Mouse (Mus musculus) thymus, postnatal 25 days (tissue): ENCODE measurements around the gene Alyref.
"Not testable (repeated sequence)": the region's sequence is repeated elsewhere in the genome, so short reads cannot be mapped to it uniquely, and the experiment has no call there.

Experiments used
- DNase-seq: peaks from one replicate; pipeline ENCODE4 v3.0.0; 2022

Alyref gene

DNA sequence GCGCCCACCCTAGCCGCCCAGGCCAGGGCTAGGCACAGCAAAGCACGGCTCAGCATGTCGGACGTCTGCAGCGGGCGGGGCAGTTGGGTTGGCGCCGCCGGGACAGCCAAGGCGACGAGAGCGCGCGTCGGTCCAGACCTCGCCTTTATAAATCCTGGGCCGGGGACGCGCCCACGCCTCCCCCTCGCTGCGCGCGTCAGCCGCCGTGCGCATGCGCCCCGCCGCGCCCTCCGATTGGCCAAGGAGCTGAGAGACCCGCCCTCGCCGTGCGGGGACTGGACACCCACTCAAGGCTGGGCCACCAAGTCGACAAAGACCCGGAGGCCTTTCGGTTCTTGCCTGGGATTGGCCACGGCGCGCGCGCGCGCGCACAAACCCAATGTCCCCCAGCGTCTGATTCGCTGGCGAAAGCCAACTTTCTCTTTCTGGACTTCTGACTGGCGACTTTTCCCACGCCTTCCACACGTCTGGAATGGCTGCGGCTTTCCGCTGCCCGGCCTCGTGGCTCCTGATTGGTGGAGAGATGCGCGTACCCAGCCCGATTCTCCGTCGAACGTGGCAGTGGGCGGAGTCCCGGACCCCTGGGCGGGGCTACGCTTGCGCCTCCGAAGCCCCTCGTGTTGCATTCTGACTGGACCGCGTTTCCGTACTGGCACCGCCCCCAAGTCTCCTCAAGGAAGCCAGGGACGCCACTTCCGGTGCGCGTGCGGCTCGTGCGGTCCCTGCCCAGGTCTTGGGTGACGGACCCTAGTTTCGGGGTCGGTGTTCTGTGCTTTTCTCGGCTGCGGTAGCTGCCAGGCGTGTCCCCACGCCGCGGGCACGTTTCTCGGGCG lies 25.2 kb downstream of the Alyref start, which contains the start of gene P4hb:
Gene P4hb (minus strand): TSS at position 502 of the 833 bp plus-strand sequence.
- DNase-seq: peak; percentile 99

GRCm38 (mm10) chr11:120572417-120572751 lies 25.8 kb downstream of the Alyref start:
- DNase-seq: no peak

DNA sequence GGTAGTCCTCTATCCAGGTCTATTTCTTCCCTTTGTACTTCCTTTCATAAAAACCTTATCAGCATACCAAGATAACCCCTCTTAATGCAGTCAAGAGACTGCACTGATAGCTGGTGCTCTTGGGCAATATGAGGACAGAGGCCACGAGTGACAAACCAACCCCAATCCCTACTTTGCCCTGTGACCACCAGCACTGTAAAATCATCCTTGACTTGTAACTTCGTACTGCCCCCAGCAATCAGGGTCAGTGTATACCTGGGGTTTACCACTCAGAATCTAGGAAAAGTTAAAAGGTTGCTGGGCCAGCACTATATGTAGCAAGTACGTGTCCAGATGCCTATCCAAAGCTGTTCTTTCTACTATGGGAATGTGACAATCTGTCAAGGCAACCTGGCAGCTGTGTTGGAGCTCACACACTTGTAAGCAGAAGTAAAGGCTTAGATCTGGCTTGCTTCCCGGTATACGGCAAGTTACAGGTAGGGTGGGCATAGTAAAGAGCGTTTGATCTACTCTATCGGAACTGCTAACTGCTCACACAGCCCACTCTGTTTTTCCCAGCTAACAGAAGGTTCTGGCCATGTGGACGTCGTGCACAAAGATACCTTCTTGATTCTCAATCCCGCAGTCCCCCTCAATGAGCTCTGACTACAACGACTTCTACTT lies 26.3 kb downstream of the Alyref start:
- DNase-seq: no peak

DNA sequence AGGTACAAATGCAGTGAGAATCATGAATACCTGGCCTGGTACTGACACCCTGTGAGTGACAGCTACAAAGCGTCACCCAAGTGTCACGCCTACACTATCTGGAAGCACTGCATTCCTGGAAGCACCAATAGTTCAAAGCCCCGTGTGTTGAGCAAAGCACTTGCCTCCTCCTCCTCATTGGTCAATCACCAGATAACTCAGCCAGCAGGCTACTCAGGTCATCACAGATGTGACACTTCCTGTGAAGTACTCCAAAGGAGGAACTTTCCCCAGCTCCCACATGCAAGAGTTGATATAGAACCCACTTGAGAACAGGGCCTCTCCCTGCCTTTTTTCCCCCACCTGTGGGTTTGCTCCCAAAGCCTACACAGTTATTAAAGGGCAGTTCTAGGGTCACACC lies 27.0 kb downstream of the Alyref start:
- no peak for DNase-seq

- no peak for DNase-seq
Observed at GRCm38 (mm10) chr11:120568324-120568723, 29.8 kb downstream of the Alyref start.

GRCm38 (mm10) chr11:120565114-120565513 lies 33.1 kb downstream of the Alyref start:
- DNase-seq: no peak

- DNase-seq: no peak
Observed at GRCm38 (mm10) chr11:120562949-120563348, 35.2 kb downstream of the Alyref start.

DNA sequence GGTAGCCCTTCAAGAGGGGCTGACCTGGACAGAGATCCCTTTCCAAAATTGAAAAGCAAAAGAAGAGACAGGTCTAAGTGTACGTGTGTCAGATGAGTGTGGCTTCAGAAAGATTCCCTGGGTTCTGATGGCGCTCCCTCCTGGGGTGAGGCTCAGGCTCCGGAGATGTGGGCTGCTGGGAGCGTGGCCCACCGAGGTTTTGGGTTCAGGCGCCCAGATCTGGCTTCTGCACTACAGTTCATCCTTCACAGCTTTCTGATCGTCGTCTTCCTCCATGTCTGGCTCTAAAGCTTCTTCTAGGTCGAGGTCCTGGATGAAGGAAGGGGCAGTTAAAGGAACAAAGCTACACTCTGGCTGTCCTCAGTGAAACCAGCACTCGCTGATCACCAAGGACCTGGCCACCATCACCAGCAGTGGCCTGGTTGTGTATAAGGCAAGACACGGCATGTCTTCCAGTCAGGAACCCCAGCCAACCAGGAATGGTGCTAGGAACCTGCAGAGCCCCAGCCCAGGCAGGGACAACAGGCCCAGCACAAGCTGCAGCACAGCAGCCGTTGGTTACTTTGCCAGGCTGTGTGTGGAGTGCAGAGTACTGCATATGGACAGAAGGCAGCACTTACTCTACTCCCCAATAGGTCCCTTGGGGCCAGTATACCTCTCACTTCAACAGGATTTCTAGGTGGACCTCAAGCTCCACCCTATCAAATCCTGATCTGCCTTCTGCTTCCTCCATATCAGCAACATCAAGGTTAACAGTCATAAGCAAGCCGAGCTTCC lies 37.0 kb downstream of the Alyref start:
- DNase-seq: no peak

- not testable (repeated sequence) for DNase-seq
Observed at GRCm38 (mm10) chr11:120558843-120559242, 39.3 kb downstream of the Alyref start.

DNA sequence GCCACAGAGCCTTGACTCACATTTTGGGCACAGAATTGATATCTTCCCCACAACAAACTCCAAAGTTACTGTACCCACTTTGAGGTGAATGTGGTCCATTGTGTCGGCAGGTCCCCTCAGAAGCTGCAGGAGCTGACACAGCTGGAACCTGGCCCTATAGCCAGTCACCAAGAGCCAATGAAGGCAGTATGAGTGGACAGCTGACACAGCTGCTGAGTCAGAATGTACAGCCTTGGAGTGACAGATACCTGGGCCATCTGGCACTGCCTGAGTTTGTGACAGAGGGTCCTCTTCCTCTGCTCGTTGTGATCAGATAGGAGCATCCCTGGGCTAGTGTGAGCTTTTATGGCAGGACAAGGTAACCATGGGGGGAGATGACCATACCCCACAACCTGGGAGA lies 42.9 kb downstream of the Alyref start:
- no peak for DNase-seq

GRCm38 (mm10) chr11:120554834-120555233 lies 43.3 kb downstream of the Alyref start:
- DNase-seq: no peak

DNA sequence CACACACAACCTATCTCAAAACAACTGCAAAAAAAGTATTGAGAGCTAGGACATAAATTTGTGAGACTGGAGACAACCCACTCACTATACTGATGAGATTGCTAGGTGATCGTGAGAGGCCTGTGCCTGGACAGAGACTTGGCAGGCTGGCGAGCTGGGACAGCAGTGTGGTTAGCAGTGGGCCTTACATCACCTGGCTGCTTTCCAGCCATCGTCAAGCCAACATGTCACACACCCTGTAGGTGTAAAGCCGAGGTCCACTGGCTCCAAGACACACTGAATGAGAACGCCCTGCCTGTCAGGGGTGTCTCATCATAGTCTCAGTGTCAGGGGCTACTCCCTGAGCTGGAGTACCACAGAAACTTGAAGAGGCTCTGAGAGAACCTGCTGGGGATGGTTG lies 45.4 kb downstream of the Alyref start:
- no peak for DNase-seq

DNA sequence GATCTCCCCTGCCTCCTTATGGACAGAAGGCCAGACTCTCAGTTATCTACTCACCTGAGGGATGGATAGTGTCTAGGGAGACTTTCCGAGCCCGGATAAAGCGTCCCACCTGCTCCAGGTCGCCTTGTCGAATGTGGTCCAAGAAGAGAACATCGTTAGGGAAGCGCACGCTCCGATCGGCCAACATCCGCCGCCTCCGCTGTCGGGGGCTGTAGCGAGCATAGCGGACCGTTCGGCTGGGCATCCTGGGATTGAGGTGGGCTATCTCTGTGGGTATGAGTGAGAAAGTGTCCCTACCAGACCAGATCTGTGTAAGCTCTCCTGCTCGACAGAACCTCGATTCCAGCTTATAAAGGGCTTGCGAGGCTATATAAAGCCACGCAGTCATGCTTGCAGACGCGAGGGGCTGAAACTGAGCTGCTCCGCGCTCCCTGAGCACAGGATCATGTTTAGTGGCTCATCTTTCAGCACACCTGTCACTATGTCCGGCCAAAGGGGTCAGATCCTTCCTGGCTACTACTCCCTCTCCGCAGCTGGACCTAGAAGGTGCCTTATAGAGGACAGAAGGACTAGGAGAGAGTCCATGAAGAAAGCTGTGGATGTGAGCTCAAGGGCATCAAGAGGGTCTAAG lies 47.2 kb downstream of the Alyref start, which contains the start of gene Ppp1r27:
Gene Ppp1r27 (minus strand): TSS at position 323 of the 631 bp plus-strand sequence.
- no peak for DNase-seq

DNA sequence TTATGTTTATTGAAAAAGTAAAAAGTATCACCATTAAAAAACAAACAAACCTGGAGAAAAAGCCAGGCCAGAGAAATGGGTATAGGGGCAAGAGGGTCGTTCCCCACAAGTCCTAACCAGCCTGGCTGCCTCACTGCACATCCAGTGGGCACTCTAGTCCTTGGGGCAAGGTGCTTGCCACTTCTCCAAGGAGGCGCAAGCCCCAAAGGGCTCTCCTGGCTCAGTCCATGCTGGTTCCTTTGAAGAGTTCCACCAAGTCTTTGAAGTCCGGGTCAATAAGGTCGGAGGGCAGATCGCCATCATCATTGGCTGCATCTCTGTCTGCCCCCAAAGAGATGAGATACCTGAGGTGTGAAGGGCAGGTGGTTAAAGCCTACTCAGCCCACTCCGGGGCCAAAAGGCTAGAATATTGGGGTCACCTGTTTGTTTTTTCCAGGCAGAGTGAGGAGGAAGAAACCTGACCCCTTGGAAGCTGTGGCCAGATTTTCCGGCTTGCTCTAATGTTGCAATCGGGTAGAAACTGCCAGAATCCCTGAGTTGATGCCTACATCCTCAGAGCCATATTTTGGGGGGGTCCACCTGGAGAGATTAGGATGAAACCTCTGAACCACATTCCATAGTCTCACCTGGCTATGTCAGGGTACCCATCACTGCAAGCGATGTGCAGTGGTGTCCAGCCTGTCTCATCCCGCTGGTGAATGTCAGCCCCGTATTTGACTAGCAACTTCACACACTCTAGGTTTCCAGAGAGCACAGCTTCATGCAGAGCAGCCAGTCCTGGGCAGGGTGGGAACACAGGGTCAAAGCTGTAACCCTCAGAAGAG lies 48.0 kb downstream of the Alyref start:
- no peak for DNase-seq

DNA sequence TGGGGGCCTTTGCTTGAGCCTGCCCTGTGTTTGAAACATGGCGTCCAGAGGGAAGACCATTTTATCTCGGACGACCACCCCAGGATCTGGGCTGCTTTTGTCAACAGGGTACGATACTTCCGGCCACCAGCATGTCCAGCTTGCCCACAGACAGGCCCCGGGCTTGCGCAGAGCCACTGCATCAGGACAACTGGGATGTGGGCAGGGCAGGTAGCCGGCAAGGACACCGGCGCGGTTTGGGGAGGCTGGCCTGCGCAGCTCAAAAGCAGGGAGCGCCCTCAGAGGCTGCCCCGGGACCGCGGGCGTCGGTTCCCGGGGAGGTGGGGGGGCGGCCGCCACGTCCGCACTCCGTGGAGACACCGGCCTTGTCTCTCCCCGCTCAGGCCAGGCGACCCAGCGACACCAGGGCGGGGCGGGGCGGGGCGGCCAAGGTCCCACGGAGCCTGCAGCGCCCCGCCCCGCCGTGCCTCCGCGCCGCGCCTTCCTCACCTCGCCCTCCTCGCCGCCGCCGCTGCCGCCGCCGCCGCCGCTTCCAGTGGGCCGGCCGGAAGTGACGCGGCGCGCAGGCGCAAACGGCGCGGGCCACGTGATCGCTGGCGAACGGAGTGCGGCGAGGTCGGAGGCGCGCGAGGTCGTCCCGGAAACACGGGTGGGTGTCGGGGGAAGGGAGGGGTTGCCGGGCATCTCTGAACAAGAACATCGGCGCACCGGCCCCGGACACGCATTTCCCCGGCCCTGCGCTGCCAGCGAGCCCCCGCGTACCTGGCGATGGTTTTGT lies 48.8 kb downstream of the Alyref start, which contains the start of gene Mcrip1:
Gene Mcrip1 (minus strand): TSS at position 560 of the 778 bp plus-strand sequence.
- peak; percentile 95 for DNase-seq

DNA sequence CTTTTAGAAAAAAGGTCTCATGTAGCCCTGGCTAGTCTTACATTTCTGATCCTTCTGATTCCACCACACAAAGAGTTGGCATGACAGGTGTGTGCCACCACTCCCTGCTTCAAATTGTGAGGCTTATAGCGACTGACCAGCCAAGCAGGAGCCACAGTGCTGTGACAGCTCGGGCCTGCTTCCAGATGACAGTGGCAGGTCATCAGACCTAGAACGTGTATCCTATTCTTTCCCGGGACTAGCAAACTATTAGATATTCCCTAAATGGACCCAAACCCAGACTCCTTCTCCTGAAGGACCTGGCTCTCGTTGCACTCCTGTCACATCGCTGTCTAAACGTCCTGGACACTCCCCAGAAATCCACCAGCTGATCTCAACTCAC lies 49.4 kb downstream of the Alyref start:
- no peak for DNase-seq

- no peak for DNase-seq
Observed at GRCm38 (mm10) chr11:120548214-120548613, 50.0 kb downstream of the Alyref start.

DNA sequence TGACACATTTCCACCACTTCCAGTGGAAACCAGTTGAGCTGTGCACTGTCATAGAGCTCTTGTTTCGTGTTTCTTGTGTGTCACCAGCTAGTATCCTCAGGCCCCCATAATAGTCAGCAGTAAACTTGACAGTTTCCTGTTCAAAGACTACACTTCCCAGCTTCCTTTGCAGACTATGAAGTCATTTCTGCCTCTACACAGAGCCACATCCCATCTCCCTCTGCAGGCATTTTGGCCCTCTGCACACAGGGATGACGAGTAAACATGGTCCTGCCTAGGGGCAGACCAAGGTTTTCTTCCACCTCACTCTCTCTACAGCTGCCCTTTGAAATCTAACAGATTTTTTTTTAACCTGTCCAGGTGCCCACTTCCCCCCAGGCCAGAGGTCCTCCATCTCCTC lies 50.7 kb downstream of the Alyref start:
- no peak for DNase-seq

GRCm38 (mm10) chr11:120545964-120546363 lies 52.2 kb downstream of the Alyref start:
- no peak for DNase-seq

GRCm38 (mm10) chr11:120542376-120542775 lies 55.8 kb downstream of the Alyref start:
- no peak for DNase-seq
